Mouse (Mus musculus) bone marrow macrophage, adult 2 months (primary cell): Measurements from ENCODE around the gene Mad1l1. TPM values are rescaled to one million over a fixed set of nuclear protein-coding genes. Genes with fewer than 3 reads are reported as not detected.

Experiments
- H3K27ac ChIP-seq: 2 replicates; pipeline ENCODE4 v1.5.1; 2012; ENCODE audit warnings: low read depth, low read length; ENCODE audit not compliant: insufficient read depth
- H3K4me1 ChIP-seq: 2 replicates; pipeline ENCODE4 v1.6.1; 2012; ENCODE audit warnings: low read length; ENCODE audit not compliant: control insufficient read depth, insufficient read depth
- H3K4me3 ChIP-seq: 2 replicates; pipeline ENCODE4 v1.5.1; 2012; ENCODE audit warnings: mild to moderate bottlenecking, low read length, moderate library complexity; ENCODE audit not compliant: insufficient read depth
- CTCF ChIP-seq: IDR thresholded peaks from 2 replicates; pipeline ENCODE4 v1.5.1; 2012; ENCODE audit warnings: low read depth, mild to moderate bottlenecking, low read length, moderate library complexity
- POLR2A ChIP-seq: IDR thresholded peaks from 2 replicates; pipeline ENCODE4 v1.6.1; 2012; ENCODE audit warnings: mild to moderate bottlenecking, low read depth, low read length, borderline replicate concordance
- polyA plus RNA-seq: library from polyadenylated mRNA; stranded (reverse); fragments of >200 nt; gene quantifications from 2 replicates; pipeline ENCODE4 v1.2.4, GENCODE M21; 2012; ENCODE audit not compliant: missing spikeins, insufficient read depth, insufficient read length

Gene Mad1l1
- polyA plus RNA-seq, 1 experiment, result 16.5 TPM

GRCm38 (mm10) chr5:140025301-140025700, 296.1 kb downstream of the Mad1l1 start:
- Histone ChIP-seq H3K27ac (no peak overlapping the region), H3K4me3 (no peak overlapping the region), H3K4me1 (peaks cover 10% of the 10 kb centered on the region)
- TF ChIP-seq CTCF, result no peak

GRCm38 (mm10) chr5:140023941-140024500, 297.3 kb downstream of the Mad1l1 start:
- Histone ChIP-seq H3K27ac (no peak overlapping the region), H3K4me1 (peaks cover 10% of the 10 kb centered on the region), H3K4me3 (no peak overlapping the region)

GRCm38 (mm10) chr5:140022861-140023260, 298.5 kb downstream of the Mad1l1 start:
- Histone ChIP-seq H3K27ac (no peak overlapping the region), H3K4me1 (peaks cover 10% of the 10 kb centered on the region), H3K4me3 (no peak overlapping the region)
- TF ChIP-seq POLR2A (no peak), CTCF (no peak)

More at GRCm38 (mm10) chr5:140023941-140024500, 297.3 kb downstream of the Mad1l1 start:
- TF ChIP-seq CTCF (no peak), POLR2A (no peak)

GRCm38 (mm10) chr5:140021755-140022154, 299.6 kb downstream of the Mad1l1 start:
- no peak overlapping the region for H3K27ac ChIP-seq
- peaks cover 10% of the 10 kb centered on the region for H3K4me1 ChIP-seq
- TF ChIP-seq POLR2A, result no peak
- H3K4me3 ChIP-seq, result no peak overlapping the region

GRCm38 (mm10) chr5:140019616-140020015, 301.7 kb downstream of the Mad1l1 start:
- Histone ChIP-seq H3K4me3 (no peak overlapping the region), H3K27ac (no peak overlapping the region), H3K4me1 (peaks cover 19% of the 10 kb centered on the region)
- TF ChIP-seq CTCF (no peak), POLR2A (no peak)

GRCm38 (mm10) chr5:140018780-140019179, 302.6 kb downstream of the Mad1l1 start:
- H3K27ac ChIP-seq, result no peak overlapping the region
- TF ChIP-seq CTCF (no peak), POLR2A (no peak)
- H3K4me3 ChIP-seq, result no peak overlapping the region
- H3K4me1 ChIP-seq, result peaks cover 11% of the 10 kb centered on the region

GRCm38 (mm10) chr5:140016896-140017295, 304.5 kb downstream of the Mad1l1 start:
- H3K4me1 ChIP-seq, result peaks cover 10% of the 10 kb centered on the region

GRCm38 (mm10) chr5:140013652-140014051, 307.7 kb downstream of the Mad1l1 start:
- Histone ChIP-seq H3K4me3 (no peak overlapping the region), H3K4me1 (peaks cover 10% of the 10 kb centered on the region), H3K27ac (no peak overlapping the region)
- TF ChIP-seq POLR2A, result no peak
- no peak for TF ChIP-seq CTCF

More at GRCm38 (mm10) chr5:140016896-140017295, 304.5 kb downstream of the Mad1l1 start:
- Histone ChIP-seq H3K4me3 (no peak overlapping the region), H3K27ac (no peak overlapping the region)
- TF ChIP-seq CTCF (no peak), POLR2A (no peak)

GRCm38 (mm10) chr5:140012286-140012967, 308.9 kb downstream of the Mad1l1 start:
- peaks cover 10% of the 10 kb centered on the region for H3K4me1 ChIP-seq
- TF ChIP-seq CTCF (no peak), POLR2A (no peak)
- H3K27ac ChIP-seq, result no peak overlapping the region
- no peak overlapping the region for H3K4me3 ChIP-seq

GRCm38 (mm10) chr5:140010405-140010804, 310.9 kb downstream of the Mad1l1 start:
- Histone ChIP-seq H3K4me1 (peaks cover 1% of the 10 kb centered on the region; the same call in 1 of the 2 replicates), H3K27ac (no peak overlapping the region), H3K4me3 (no peak overlapping the region)
- TF ChIP-seq CTCF (no peak), POLR2A (no peak)
